Mouse (Mus musculus): ENCODE results near the gene Zfp341.

Zfp341 gene

DNA sequence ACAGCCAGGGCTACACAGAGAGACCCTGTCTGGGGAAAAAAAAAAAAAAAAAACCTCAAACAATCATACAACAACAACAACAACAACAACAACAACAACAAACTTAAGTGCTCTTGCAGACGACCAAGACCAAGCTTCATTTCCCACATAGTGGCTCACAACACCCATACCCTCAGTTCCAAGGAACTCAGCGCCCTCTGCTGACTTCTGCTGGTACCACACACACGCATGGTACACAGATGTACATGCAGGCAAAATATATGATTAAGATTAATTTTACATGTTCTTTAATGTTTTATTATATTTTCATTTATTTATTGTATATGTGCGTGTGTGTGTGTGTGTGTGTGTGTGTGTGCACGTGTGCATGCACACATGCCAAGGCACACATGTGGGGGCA lies 26.7 kb upstream of the Zfp341 start:
- peak; percentile 57 to 73 for DNase-seq (ENCODE audit: low spot score in 2 of 2)

DNA sequence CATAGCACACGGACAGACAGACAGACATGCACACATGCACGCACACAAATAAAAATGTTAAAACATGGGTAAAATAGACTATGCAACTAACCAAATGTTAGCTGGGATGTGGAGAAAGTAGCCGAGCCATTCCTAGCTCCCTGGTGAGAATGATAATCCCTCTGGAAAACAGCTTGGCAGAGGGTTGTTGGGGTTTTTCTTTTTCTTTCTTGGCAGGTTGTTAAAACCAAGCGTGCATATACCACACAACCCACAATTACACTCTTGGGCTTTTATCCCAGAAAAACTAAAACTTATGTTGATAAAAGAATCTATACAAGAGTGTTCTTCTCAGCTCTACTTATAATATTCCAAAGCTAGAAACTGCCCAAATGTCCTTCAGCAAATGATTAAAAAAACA lies 24.0 kb upstream of the Zfp341 start:
- no peak for DNase-seq (ENCODE audit: low spot score in 2 of 2)

DNA sequence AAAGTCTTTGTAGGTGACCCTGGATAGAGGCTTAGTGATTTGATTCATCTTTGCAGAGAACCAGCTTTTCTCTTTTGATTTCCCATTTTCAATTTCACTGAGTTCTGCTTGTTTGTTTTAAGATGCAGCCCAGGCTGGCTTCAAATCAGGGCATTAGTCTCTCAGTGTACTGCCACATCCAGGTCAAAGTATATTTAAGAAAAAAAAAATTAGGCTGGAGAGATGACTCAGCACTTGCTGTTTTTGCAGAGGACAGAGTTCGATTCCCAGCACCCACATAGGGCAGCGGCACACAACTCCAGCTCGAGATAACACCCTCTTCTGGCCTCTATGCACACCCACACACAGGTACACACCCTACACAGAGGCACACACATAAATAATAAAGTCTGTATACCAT lies 21.9 kb upstream of the Zfp341 start:
- DNase-seq (ENCODE audit: low spot score in 2 of 2), result no peak

DNA sequence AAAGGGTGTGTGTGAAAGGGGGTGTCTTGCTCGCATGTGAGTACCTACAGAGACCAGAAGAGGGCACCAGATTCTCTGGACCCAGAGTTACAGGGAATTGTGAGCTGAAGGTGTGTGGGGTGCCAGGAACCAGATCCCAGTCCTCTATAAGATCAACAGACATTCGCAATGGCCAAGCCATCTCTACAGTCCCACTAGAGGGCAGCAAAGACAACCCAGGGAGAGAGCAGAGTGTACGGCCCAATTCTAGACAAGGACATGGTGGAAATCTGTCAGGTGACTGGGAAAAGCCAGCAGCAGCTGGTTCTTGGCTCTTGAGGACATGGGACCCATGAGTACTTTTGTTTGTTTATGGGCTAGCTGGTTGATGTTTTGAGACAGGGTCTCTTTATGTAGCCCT lies 20.1 kb upstream of the Zfp341 start:
- DNase-seq (ENCODE audit: low spot score in 2 of 2), result peak; percentile 28 to 68

DNA sequence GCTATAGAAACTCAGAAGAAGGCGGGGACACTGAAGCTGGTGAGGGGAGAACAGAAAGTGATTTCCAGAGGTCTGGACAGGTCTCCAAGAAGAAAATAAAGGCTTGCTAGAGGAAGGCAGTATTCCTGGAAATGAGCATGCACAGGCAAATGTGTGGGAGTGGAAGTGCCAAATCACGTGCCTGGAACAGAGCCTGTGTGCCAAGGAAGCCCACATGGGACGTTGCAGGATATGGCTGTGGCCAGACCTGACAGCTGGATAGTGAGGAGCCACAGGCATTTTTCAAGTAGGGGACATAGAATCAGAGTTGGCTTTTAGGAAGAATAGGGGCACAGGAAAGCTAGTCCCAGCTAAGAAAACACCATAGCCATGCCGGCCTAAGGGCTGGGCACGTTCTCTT lies 17.3 kb upstream of the Zfp341 start:
- DNase-seq (ENCODE audit: low spot score in 2 of 2), result no peak

DNA sequence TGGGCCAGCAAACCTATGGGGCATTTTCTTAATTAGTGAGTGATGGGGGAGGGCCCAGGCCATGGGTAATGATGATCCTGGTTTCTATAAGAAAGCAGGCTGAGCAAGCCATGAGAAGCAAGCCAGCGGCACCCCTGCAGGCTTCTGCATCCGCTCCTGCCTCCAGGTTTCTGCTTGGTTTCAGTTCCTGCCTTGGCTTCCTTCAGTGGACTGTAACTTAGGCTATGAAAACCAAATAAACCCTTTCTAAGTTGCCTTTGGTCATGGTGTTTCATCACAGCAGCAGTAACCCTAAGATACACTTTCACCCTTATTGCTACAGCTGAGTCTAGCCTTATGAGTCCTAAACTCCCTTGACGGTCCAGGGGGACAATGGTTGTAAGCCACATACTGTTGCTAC lies 15.7 kb upstream of the Zfp341 start:
- no peak for DNase-seq (ENCODE audit: low spot score in 2 of 2)

DNA sequence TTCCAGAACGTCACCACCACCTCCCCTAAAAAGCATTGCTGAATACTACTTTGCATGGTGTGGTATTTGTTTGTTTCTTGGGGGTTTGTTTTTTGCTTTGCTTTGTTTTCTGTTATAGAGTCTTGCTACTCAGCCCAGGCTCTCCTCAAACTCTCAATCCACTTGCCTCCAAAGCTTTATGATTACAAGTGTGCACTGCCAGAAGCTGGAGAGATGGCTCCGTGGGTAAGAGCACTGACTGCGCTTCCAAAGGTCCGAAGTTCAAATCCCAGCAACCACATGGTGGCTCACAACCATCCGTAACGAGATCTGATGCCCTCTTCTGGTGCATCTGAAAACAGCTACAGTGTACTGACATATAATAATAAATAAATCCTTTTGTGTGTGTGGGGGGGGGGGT lies 12.5 kb upstream of the Zfp341 start:
- no peak for DNase-seq (ENCODE audit: low spot score in 2 of 2)

DNA sequence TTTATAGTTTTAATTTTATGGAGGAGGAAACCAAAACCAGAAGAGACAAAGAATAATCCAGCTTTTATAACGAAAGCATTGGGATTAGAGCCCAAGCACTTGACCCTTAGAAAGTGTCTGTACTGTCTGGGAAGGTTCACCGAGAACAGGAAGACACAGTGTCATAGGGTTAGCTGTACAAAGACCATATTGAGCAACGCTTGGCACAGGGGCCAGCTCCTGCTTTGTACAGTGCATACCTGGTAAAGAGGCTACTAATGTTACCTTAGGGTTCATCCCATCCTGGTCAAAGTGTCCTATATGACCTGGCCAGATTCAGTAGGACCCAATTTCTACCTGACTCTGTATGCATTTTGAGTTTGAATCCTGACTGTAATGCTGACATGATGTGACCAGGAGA lies 11.8 kb upstream of the Zfp341 start:
- no peak for DNase-seq (ENCODE audit: low spot score in 2 of 2)

DNA sequence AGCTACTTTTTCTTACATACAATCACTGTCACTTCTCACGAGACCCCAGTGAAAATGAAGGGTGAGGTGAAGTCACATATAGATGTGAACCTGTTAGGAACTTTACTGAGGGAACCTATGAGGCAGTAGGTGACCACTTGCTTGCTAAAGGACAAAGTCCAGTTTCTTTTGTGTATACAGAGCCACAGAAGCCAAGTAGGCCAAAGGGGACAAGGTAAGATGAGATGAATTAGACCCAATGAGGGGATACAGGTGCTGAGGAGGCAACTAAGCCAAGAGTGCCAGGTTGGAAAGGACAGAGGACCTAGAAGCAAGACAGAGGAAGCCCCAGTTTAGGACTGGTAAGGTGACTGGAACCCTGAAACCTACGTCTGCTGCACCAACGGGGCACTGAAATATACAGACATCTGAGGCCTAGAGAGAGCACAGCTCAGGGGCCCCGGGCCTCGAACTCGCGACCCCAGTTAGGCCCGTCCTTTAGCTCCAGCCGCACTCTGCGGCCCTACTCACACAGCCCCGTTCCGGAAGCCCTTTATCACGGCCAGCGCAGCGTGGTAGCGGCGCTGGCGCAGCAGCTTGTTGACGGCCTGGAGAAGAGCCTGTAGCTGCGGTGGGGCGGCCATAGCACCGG lies 10.0 kb upstream of the Zfp341 start:
- no peak for DNase-seq (ENCODE audit: low spot score in 2 of 2)

DNA sequence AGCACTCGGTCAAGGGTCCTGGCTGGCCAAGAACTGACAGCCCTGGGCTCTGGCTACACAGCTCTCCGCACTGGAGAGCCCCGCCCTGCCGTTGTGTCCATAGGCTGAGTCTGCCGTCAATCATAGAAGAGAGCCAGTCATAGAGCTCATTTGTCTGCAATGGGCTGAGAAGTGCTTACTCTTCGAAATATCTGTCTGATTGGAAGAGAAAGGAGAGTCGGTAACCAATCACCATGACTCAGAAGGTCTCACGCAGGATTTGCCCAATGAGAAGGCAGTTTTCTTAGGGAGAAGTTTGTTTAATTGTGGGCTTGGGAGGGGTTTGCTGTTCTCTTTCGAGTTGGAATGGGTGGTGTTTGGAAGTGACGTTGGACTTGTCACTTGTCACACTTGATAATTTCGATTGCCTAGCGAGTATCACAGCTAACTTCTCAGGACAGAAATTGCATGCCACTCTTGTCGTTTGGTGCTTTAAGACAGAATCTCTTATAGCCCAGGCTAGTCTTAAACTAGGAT lies 9.4 kb upstream of the Zfp341 start, which contains the start of gene Pxmp4:
Gene Pxmp4, minus strand, starts transcription at position 71 of the 516 bp plus-strand sequence.
- peak; percentile 96 for DNase-seq (ENCODE audit: low spot score in 2 of 2)

DNA sequence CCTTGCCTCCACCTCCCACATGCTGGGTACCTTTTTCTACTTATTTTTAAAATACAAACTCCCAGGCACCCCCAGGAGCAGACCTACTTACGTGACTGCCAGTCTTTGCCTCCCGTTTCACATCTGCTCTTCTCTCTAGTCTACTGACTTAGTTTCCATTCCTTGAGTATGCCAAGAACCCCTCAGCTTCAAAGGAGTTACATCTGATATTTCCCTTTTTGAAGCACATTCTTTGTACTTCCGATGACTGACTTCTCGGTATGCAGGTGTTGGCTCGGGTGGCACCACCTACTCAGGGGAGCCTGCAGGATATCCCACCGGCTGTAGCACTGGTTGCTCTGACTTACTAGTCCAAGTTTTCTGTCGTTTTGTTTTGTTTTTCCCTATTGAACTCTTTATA lies 8.9 kb upstream of the Zfp341 start:
- DNase-seq (ENCODE audit: low spot score in 2 of 2), result peak; percentile 58 to 69

DNA sequence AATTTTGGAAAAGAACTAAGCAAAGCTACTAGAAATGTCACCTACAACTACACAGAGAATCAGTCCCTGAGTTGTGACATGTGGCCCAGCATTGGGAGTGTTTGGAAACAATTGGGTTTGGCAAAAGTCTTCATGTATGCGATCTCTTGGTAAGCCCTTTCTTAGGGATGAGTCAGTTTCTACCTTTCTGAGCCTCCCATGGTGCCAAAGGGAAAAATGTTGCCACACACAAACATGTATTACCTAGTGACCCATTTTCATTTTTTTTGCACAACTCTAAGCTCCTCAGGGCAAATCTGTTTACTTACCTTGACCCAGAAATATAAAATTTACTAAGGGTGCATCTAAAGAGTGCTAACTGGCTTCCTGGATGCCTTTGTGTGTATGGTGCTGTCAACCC lies 6.1 kb upstream of the Zfp341 start:
- no peak for DNase-seq (ENCODE audit: low spot score in 2 of 2)

DNA sequence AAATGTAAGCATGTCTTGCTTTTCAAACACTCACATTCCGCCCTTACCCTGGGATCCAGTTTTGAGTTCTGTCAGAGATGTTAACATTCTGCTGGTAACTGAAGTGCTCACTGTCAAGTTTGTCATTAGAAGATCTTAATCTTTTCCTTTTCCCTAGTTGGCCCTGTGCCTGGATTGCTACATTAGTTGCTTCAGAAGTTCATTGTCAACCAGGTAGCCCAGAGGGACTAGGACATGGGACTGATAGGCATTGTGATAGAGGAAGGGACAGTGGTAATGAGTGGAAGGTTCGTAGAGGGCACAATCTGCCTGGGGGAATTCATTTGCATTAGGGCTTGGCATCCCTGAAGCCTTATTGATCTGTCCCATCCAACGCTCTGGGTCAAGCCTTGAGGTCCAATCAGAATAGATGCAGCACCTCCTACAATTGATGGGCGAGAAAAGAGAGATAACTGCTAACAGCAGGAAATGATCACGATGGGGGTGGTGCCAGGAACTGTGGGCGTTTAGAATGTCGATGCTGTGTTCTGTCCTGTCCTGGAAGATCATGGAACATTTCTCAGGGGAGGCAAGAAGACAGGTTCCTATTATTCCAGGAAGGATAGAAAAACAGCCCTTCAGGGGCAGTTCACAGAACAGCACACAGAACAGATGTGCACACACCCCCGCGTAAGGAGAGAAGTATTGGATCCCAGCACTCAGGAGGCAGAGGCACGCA lies 3.9 kb upstream of the Zfp341 start:
- no peak for DNase-seq (ENCODE audit: low spot score in 2 of 2)

DNA sequence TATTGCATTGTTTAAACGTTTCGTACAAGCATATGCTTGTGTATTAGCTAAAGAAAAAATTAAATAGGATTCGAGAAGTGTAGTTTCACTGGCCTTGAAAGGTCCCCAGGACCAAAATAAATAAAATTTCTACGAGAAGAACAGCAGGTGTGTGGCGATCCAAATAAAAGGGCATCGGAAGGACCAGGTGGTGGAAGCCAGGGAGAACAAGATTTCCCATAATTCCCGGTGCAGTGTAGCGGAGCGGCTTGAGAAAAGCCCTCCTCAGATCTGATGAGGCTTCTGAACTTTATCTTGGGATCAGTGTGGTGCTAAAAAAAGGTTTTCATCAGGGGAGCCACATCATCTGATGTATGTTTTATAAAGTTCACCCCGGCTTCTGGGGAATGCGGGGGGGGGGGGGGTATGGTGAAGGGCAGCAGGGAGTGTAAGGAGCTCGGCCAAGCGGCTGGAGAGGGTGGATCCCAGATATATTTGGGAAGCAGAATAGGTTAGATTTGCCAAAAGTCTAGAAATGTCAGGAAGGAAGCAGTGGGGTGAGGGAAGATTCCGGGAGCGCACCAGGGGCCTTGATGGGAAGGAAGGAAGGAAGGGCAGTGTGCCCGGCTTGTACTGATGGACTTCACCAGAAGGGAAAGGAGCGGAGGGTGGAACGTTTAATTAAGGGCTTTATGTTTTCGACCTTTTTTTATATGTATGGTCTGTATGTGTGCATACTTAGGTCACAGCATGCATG lies 1.9 kb downstream of the Zfp341 start:
- DNase-seq (ENCODE audit: low spot score in 2 of 2), result no peak

DNA sequence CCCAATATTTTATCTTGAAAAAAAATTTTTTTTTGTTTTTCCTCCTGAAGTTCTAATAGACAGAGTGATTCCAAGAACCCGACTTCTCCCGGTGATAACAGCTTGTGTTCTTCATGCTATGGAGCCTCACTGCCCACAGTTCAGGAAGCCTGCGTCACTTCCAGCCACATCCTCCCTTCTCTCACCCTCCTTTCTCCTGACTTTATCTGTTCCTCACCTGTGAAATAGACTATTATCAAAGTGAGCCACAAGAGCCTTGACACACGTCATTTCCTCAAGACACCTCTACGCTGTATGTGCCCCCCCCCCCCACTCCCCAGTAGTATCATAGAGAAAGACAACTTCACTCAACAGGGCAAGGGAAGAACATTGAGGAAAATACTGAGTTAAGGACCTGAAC lies 2.6 kb downstream of the Zfp341 start:
- DNase-seq (ENCODE audit: low spot score in 2 of 2), result no peak

DNA sequence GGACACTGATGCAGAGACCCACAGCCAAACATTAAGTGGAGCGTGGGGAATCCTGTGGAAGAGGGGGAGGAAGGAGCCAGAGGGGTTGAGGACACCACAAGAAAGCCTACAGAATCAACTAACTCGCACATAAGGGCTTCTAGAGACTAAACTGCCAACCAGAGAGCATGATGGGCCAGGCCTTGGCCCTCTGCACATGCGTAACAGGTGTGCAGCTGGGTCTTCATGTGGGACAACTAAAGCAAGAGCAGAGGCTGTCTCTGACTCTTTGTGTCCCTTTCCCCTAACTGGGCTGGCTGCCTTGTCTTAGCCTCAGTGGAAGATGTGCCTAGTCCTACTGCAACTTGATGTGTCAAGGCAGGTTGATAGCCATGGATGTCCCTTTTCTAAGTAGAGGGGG lies 4.0 kb downstream of the Zfp341 start:
- DNase-seq (ENCODE audit: low spot score in 2 of 2), result peak; percentile 63 to 66

DNA sequence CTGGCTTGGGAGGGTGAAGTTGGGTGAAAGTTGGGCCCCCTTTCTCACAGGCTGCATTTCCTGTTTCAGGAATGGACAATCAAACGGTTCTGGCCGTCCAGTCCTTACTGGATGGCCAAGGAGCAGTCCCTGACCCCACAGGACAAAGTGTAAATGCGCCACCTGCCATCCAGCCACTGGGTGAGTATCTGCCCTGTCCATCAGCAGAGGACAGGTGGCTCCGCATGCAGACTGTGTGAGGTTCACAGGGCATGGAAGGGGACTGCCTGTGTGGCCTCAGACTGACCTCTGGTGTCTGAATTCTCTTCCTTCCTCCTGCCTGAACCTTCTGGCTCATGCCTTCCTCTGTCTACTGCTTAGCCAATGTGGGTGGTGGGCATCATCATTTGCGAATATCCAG lies 8.6 kb downstream of the Zfp341 start:
- DNase-seq (ENCODE audit: low spot score in 2 of 2), result no peak

DNA sequence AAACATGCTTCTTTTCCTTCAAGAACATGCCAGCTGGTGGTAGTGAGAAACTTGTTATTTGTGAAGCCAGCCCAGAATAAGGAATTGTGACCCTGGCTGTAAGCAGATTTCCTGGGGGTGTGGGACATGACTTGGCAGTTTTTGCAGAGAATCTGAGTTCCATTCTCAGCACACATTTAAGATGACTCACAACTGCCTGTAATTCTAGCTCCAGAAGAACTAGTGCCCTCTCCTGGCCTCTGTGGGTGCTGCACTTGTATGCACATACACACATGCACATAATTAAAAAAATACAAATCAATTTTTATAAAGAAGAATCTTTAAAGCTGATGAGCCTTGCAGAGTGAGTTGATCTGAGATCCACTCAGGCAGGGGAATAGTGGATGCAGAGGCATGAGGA lies 11.0 kb downstream of the Zfp341 start:
- no peak for DNase-seq (ENCODE audit: low spot score in 2 of 2)

DNA sequence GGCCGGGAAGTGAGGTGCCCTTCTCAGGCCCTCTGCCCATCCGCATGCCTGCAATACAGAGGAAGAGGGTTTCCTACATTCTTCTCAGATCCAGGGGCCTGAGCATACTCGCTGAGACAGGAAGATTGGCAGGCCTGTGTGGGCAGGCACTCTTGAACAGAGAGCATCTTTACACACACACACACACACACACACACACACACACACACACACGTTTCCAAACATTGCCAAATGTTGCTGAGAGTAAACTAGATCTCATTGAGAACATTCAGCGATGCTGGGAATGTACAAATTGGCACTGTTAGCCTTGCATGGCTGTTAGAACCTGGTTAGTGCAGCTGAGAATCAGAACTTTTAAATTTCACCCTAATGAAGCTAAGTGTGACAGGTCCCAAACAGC lies 17.4 kb downstream of the Zfp341 start:
- no peak for DNase-seq (ENCODE audit: low spot score in 2 of 2)

DNA sequence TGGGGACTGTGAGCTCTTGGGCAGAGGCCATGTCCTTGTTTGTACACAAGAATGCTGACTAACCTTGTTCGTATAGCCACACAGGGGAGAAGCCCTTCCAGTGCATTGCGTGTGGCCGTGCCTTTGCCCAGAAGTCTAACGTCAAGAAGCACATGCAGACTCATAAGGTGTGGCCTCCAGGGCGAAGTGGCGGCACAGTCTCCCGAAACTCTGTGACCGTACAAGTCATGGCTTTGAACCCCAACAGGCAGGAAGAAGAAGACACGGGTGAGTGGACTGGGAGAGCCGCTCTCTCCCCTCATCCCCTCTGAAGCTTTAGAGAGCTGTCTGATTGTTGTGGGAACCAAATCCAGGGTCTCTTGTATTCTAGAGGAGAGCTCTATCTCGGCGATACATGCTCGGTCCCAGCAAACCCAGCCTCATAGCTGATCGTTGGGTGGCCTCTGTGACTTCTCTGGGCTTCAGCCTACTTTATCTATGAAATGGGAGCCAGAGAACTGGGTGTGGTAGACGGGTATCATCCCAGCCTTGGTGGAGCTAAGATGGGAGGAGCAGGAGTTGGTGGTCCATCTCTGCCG lies 19.2 kb downstream of the Zfp341 start:
- DNase-seq (ENCODE audit: low spot score in 2 of 2), result no peak

DNA sequence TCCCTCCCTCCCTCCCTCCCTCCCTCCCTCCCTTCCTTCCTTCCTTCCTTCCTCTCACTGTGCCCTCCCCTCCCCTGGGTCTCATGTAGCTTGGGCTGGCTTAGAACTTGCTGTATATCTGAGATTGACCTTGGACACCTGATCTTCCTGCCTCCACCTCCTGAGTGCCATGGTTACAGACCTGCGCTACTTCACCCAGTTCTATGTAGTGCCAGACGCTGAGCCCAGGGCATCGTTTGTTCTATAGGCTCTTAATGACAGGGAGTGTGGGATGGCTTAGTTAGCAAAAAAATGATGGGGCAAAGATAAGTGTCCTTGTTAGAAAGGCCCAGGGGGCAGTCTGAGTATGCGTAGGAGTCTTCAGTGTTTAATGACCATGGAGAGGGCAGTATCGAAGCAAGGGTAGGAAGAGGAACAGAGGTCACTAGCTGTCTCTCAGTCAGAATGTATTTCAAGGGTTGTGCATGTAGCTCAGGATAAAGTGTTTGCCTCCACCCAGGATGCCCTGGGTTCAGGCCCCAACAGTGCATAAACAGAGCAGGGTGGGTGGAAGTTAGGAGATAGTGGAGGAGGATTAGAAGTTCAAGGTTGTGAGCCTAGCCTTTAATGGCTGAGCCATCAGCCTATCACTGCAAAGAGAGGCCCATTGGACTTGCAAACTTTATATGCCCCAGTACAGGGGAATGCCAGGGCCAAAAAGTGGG lies 20.1 kb downstream of the Zfp341 start:
- no peak for DNase-seq (ENCODE audit: low spot score in 2 of 2)

All from thymus, postnatal 10 days (tissue).